Mouse (Mus musculus) forebrain, embryonic 13.5 days (tissue): ENCODE results near the gene Vip. TPM values are rescaled to one million over a fixed set of nuclear protein-coding genes. Genes with fewer than 3 reads are reported as not detected.

ENCODE experiments used
- ATAC-seq: fragments of 200-750 bp; cut with Nextera tagmentation; 2 replicates; pipeline ENCODE4 v1.8.0; 2017
- H3K27ac ChIP-seq: fragments of 300-500 bp; sonication (generic); 2 replicates; pipeline ENCODE4 v1.5.1; 2015; ENCODE audit warnings: inconsistent platforms, mild to moderate bottlenecking, moderate library complexity
- H3K27me3 ChIP-seq: fragments of 300-500 bp; sonication (generic); 2 replicates; pipeline ENCODE4 v1.6.1; 2015; ENCODE audit warnings: mild to moderate bottlenecking, inconsistent platforms
- H3K36me3 ChIP-seq: fragments of 300-500 bp; sonication (generic); 2 replicates; pipeline ENCODE4 v1.6.1; 2015; ENCODE audit warnings: mild to moderate bottlenecking, inconsistent platforms; ENCODE audit not compliant: poor library complexity, severe bottlenecking
- H3K4me1 ChIP-seq: fragments of 300-500 bp; sonication (generic); 2 replicates; pipeline ENCODE4 v1.6.1; 2015; ENCODE audit warnings: inconsistent platforms
- H3K4me2 ChIP-seq: fragments of 300-500 bp; sonication (generic); 2 replicates; pipeline ENCODE4 v1.6.1; 2015; ENCODE audit warnings: inconsistent platforms, mild to moderate bottlenecking, moderate library complexity
- H3K4me3 ChIP-seq: fragments of 300-500 bp; sonication (generic); 2 replicates; pipeline ENCODE4 v1.5.1; 2015; ENCODE audit warnings: mild to moderate bottlenecking, inconsistent platforms
- H3K9ac ChIP-seq: fragments of 300-500 bp; sonication (generic); 2 replicates; pipeline ENCODE4 v1.6.1; 2015; ENCODE audit warnings: mild to moderate bottlenecking, inconsistent platforms
- H3K9me3 ChIP-seq: fragments of 300-500 bp; sonication (generic); replicated peaks from 2 replicates; pipeline ENCODE4 v1.6.1; 2016; ENCODE audit warnings: inconsistent platforms
- WGBS: fragments of 180-500 bp; shearing (Covaris S2); methylation state at CpG from one replicate; pipeline ENCODE4 v1.1.7; 2015; 5-methylcytosine and 5-hydroxymethylcytosine counted together
- polyA plus RNA-seq: library from polyadenylated mRNA; unstranded; fragments of >200 nt; fragmentation: Nextera tagmentation; extraction: Ambion mirVana; gene quantifications from 2 replicates; pipeline ENCODE4 v1.2.1, GENCODE M21; 2015

Gene Vip
- 0.10 TPM in 1 of 2 replicates, not detected in the other for polyA plus RNA-seq

GRCm38 (mm10) chr10:5639112-5639511 is at the start of gene Vip:
Vip (plus strand) TSS chr10:5639218.
- no peak within 1 kb of the TSS for H3K9ac ChIP-seq
- H3K4me3 ChIP-seq, result no peak within 1 kb of the TSS
- no peak within 1 kb of the TSS for H3K27ac ChIP-seq
- no peaks in the 10 kb centered on the region for H3K4me1 ChIP-seq
- ATAC-seq, result no peak
- H3K9me3 ChIP-seq, result no peaks in the 10 kb centered on the region
- H3K36me3 ChIP-seq, result no peaks in the 10 kb centered on the region
- WGBS, result 37% methylated on average over 8 of the region's 8 CpGs
- no peak within 1 kb of the TSS for H3K4me2 ChIP-seq
- no peaks in the 10 kb centered on the region for H3K27me3 ChIP-seq

GRCm38 (mm10) chr10:5591061-5591460 is 48.0 kb upstream of the Vip start:
- WGBS, result 83% methylated on average over 2 of the region's 2 CpGs
- H3K36me3 ChIP-seq, result no peaks in the 10 kb centered on the region

GRCm38 (mm10) chr10:5591996-5592395 is 47.0 kb upstream of the Vip start:
- Histone ChIP-seq H3K9me3 (no peaks in the 10 kb centered on the region), H3K9ac (no peak overlapping the region), H3K4me1 (no peaks in the 10 kb centered on the region), H3K4me2 (no peak overlapping the region), H3K27ac (no peak overlapping the region), H3K27me3 (no peaks in the 10 kb centered on the region), H3K36me3 (no peaks in the 10 kb centered on the region), H3K4me3 (no peak overlapping the region)
- no peak for ATAC-seq
- 82% methylated on average over 4 of the region's 4 CpGs for WGBS

More at GRCm38 (mm10) chr10:5591061-5591460, 48.0 kb upstream of the Vip start:
- Histone ChIP-seq H3K9me3 (no peaks in the 10 kb centered on the region), H3K27ac (no peak overlapping the region), H3K9ac (no peak overlapping the region), H3K4me2 (no peak overlapping the region), H3K4me1 (no peaks in the 10 kb centered on the region), H3K27me3 (no peaks in the 10 kb centered on the region), H3K4me3 (no peak overlapping the region)
- no peak for ATAC-seq

- Histone ChIP-seq H3K9me3 (no peaks in the 10 kb centered on the region), H3K4me3 (no peak within 1 kb of the TSS), H3K4me1 (no peaks in the 10 kb centered on the region), H3K9ac (no peak within 1 kb of the TSS), H3K36me3 (no peaks in the 10 kb centered on the region), H3K27me3 (no peaks in the 10 kb centered on the region), H3K4me2 (no peak within 1 kb of the TSS), H3K27ac (no peak within 1 kb of the TSS)
- no peak for ATAC-seq
- whole genome bisulfite sequencing, result 69% methylated on average over 5 of the region's 5 CpGs
Measured at GRCm38 (mm10) chr10:5593464-5593863, 45.6 kb upstream of the Vip start, which contains the start of gene Myct1. Myct1 (plus strand) TSS chr10:5593775.

GRCm38 (mm10) chr10:5594457-5594856 is 44.6 kb upstream of the Vip start:
- Histone ChIP-seq H3K27me3 (no peaks in the 10 kb centered on the region), H3K36me3 (no peaks in the 10 kb centered on the region), H3K9me3 (no peaks in the 10 kb centered on the region), H3K4me3 (no peak overlapping the region), H3K4me1 (no peaks in the 10 kb centered on the region), H3K27ac (no peak overlapping the region), H3K4me2 (no peak overlapping the region), H3K9ac (no peak overlapping the region)
- WGBS, result 76% methylated on average over 5 of the region's 5 CpGs
- no peak for ATAC-seq

- 63% methylated on average over 6 of the region's 6 CpGs for WGBS
- H3K27me3 ChIP-seq, result no peaks in the 10 kb centered on the region
- H3K9me3 ChIP-seq, result no peaks in the 10 kb centered on the region
- H3K27ac ChIP-seq, result no peak overlapping the region
- H3K4me3 ChIP-seq, result no peak overlapping the region
- no peaks in the 10 kb centered on the region for H3K36me3 ChIP-seq
- no peaks in the 10 kb centered on the region for H3K4me1 ChIP-seq
- no peak overlapping the region for H3K9ac ChIP-seq
- ATAC-seq, result no peak
- H3K4me2 ChIP-seq, result no peak overlapping the region
Measured at GRCm38 (mm10) chr10:5596559-5596958, 42.5 kb upstream of the Vip start.

- 20% methylated on average over 7 of the region's 7 CpGs for WGBS
- H3K27ac ChIP-seq, result no peak overlapping the region
- H3K4me3 ChIP-seq, result no peak overlapping the region
- no peaks in the 10 kb centered on the region for H3K36me3 ChIP-seq
- H3K4me2 ChIP-seq, result no peak overlapping the region
- no peaks in the 10 kb centered on the region for H3K4me1 ChIP-seq
- no peaks in the 10 kb centered on the region for H3K27me3 ChIP-seq
- no peak overlapping the region for H3K9ac ChIP-seq
- peak; percentile 94 for ATAC-seq
- no peaks in the 10 kb centered on the region for H3K9me3 ChIP-seq
Measured at GRCm38 (mm10) chr10:5600123-5600522, 38.9 kb upstream of the Vip start.

- 92% methylated on average over 10 of the region's 10 CpGs for WGBS
- Histone ChIP-seq H3K4me1 (no peaks in the 10 kb centered on the region), H3K4me2 (no peak overlapping the region), H3K9me3 (no peaks in the 10 kb centered on the region), H3K27ac (no peak overlapping the region), H3K4me3 (no peak overlapping the region), H3K27me3 (no peaks in the 10 kb centered on the region), H3K36me3 (no peaks in the 10 kb centered on the region), H3K9ac (no peak overlapping the region)
- no peak for ATAC-seq
Measured at GRCm38 (mm10) chr10:5603512-5603911, 35.5 kb upstream of the Vip start.

- 93% methylated on average over 13 of the region's 13 CpGs for WGBS
Measured at GRCm38 (mm10) chr10:5604371-5604770, 34.6 kb upstream of the Vip start.

GRCm38 (mm10) chr10:5608874-5609273 is 30.1 kb upstream of the Vip start:
- H3K9ac ChIP-seq, result no peak overlapping the region
- 88% methylated on average over 3 of the region's 3 CpGs for WGBS
- no peak for ATAC-seq
- H3K27ac ChIP-seq, result no peak overlapping the region
- H3K27me3 ChIP-seq, result no peaks in the 10 kb centered on the region
- no peaks in the 10 kb centered on the region for H3K36me3 ChIP-seq
- H3K9me3 ChIP-seq, result no peaks in the 10 kb centered on the region
- H3K4me3 ChIP-seq, result no peak overlapping the region
- H3K4me1 ChIP-seq, result no peaks in the 10 kb centered on the region
- no peak overlapping the region for H3K4me2 ChIP-seq

More at GRCm38 (mm10) chr10:5604371-5604770, 34.6 kb upstream of the Vip start:
- H3K9me3 ChIP-seq, result no peaks in the 10 kb centered on the region
- no peaks in the 10 kb centered on the region for H3K4me1 ChIP-seq
- no peak overlapping the region for H3K9ac ChIP-seq
- no peak for ATAC-seq
- H3K4me3 ChIP-seq, result no peak overlapping the region
- H3K36me3 ChIP-seq, result no peaks in the 10 kb centered on the region
- no peaks in the 10 kb centered on the region for H3K27me3 ChIP-seq
- H3K4me2 ChIP-seq, result no peak overlapping the region
- H3K27ac ChIP-seq, result no peak overlapping the region

GRCm38 (mm10) chr10:5615186-5616040 is 23.6 kb upstream of the Vip start:
- peak; percentile 74; the same call in 1 of the 2 replicates for ATAC-seq
- H3K4me2 ChIP-seq, result no peak overlapping the region
- H3K4me3 ChIP-seq, result no peak overlapping the region
- no peaks in the 10 kb centered on the region for H3K36me3 ChIP-seq
- H3K27me3 ChIP-seq, result no peaks in the 10 kb centered on the region
- no peaks in the 10 kb centered on the region for H3K9me3 ChIP-seq
- H3K9ac ChIP-seq, result no peak overlapping the region
- no peaks in the 10 kb centered on the region for H3K4me1 ChIP-seq
- WGBS, result 60% methylated on average over 13 of the region's 13 CpGs
- H3K27ac ChIP-seq, result no peak overlapping the region

GRCm38 (mm10) chr10:5626268-5626667 is 12.8 kb upstream of the Vip start:
- H3K4me1 ChIP-seq, result no peaks in the 10 kb centered on the region
- no peak overlapping the region for H3K4me3 ChIP-seq
- no peak overlapping the region for H3K27ac ChIP-seq
- H3K27me3 ChIP-seq, result no peaks in the 10 kb centered on the region
- no peaks in the 10 kb centered on the region for H3K36me3 ChIP-seq
- H3K9ac ChIP-seq, result no peak overlapping the region
- no peaks in the 10 kb centered on the region for H3K9me3 ChIP-seq
- ATAC-seq, result no peak
- no peak overlapping the region for H3K4me2 ChIP-seq
- 76% methylated on average over 5 of the region's 5 CpGs for WGBS
